Mouse (Mus musculus) v-Abl transformed pro-B cells (cell line): ENCODE measurements around the gene Ifngr1.

Source experiments
- in situ Hi-C, 2 experiments: fragments of 400-800 bp; cut with MboI; formaldehyde crosslinking; loops; one replicate each; pipeline ENCODE4 v1.15.1; 2025; ENCODE audit not compliant: unreplicated experiment in 2 of 2

The Ifngr1 gene

DNA sequence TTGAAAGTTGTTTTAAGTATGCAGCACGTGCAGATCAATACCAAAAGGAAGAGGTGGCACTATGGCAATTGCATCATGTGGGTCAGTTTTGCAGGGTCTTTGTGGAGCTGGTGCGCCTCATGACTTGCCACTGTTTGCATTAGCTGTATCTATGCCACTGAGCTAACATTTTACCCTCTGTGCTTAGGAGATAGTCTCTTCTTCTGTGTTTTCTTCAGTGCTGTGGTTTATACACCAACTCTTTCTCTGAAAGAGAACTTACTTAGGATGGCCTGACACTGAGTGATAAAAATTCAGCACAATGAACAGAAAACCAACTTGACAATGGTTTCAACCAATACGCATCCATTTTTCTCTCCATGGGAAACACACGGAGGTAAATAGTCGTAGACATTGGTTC is 5.9 kb upstream of the Ifngr1 start:
- in situ Hi-C loops, result no loop called here

DNA sequence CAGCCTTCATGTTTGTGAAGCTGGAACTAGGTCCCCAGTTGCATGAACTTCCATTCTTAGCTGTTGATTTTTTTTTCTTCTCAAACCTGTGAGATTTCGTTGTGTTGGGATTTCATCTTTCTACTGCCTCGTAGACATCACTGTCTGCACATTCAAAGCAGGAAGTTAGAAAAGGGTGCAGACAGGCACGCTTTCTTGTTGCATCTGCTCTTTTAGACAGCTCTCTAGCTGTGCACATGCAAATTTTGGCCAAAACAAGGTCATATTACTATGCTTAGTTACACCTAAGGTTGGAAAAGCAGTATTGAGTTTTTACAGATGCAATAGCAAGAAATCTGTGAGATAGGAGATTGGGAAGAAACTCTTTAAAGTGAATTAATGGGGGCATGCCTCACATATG is 4.5 kb upstream of the Ifngr1 start:
- in situ Hi-C loops, result no loop called here

DNA sequence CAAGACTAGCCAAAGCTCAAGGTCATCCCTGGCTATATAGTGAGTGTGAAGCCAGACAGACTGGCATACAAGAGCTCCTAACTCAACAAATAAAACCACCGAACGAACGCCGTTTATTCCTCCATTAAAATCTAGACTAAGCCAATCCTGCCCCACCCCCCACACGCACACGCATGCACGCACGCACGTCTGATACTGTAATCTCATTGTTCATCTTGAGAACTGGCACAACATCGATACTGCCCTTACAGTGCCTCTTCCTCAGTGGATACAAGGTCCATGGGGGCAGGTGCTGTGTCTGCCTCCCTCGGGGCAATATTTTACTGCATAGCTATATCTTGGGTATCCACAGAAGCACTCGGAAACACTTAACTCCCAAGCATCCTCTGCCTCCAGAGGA is 2.1 kb upstream of the Ifngr1 start:
- in situ Hi-C loops, result loop anchor here (10.0 kb wide), 2 partner anchors 65 to 665 kb away; no protein-coding TSS in a partner anchor

DNA sequence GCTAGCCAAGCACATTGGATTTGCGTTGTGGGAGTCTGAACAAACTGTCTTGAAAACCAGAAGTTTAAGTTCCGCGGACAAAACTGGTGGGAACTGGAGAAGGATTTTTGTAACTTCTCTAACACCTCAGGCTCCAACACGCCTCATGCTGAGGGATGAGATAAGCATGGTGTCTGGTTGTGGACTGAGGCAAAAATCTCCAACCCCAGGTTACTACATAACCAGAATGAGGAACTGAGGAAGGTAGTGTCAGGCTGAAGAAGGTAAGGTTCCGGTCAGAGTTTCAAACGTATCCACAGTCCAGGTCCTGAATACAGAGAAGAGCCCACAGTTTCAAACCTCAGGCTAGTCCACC is 486 bp upstream of the Ifngr1 start:
- in situ Hi-C loops, result loop anchor here (10.0 kb wide), 2 partner anchors 66 to 666 kb away; no protein-coding TSS in a partner anchor

DNA sequence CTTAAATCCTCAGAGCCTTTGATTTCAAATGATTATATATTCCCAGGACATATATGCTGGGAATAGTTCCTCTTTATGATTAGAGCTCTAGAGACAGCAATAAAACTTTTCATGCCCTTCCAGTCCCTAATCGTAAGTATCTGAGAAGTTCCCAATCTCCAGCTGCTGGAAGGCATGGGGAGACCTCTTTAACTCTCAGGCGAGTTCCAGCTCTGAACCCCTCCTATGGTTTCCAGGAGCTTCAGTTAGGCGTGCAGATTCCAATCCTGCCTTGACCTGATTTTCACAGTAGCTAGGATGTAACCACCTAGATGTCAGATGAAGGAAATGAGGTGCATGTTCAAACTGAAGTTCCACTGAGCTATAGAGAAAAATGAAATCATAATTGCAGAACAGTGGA is 807 bp downstream of the Ifngr1 start:
- in situ Hi-C loops, result loop anchor here (10.0 kb wide), 2 partner anchors 68 to 668 kb away; no protein-coding TSS in a partner anchor

DNA sequence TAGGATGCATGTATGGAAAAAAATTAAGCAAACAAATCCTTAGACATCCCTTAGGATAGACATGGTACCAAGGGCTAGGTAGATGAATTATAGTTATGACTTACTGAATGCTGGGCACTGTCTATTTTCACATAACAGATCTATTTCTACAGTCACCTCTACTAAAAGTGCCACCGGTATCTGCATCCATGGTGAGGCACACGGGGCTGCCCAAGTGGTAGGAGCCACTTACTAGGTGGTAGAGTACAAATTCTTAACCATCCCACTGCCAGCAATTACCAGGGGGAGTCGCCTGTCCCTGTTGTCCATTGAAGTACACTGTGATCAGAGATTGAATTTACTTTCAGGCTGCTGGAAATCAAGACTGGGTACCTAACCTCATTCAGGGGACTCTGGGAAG is 1.5 kb downstream of the Ifngr1 start:
- in situ Hi-C loops, result loop anchor here (10.0 kb wide), 2 partner anchors 68 to 668 kb away; no protein-coding TSS in a partner anchor

DNA sequence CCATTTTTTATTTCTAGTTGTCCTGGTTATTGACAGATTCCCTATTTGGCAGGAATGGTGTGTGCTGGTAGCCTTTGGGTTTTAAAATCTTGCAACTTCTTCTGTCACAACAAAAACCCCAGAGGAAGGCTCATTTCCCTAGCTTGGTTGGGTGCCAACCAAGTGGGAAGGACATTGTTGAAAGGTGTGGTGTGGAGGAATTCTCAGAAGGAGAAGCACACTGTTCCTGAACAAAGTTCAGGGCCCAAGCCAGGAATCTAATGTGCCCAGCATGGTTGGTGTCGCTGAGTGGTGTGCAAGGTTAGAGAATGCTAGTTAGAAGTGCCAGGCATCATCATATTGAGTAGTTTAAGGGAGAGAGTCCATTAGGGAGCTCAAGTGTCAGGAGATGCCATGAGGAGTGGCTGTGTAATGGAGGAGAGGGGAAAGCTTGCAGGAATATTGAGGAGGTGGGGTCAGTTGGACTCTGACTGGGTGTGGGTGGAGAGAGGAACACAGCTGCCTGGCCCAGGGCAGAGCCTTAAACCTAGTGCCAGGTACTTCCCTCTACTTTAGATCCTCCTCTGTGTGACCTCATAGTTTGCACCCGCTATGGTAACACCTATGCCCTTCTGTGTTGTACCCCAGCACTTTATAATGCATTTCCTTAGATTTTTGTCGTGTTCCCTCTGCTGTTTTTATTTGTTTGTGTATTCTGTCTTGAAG is 2.6 kb downstream of the Ifngr1 start:
- in situ Hi-C loops, result loop anchor here (10.0 kb wide), 2 partner anchors 70 to 670 kb away; no protein-coding TSS in a partner anchor

DNA sequence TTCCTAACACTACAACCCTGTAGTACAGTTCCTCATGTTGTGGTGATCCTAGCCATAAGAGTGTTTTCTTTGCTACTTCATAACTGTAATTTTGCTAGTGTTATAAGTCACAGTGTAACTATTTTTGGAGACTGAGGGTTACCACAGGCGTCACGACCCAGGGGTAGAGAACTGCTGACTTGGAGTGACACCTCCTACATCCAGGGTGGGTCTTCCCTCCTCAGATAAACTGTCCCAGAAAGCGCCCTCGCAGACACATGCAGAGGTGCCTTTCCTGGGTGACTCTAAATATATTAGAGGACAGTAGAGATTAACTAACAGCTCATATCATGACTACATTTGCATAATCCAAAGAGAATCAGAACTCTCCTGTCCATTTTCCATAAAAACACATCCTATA is 5.1 kb downstream of the Ifngr1 start:
- in situ Hi-C loops, result loop anchor here (5.0 to 10.0 kb wide), 5 partner anchors 70 to 672 kb away; no protein-coding TSS in a partner anchor

DNA sequence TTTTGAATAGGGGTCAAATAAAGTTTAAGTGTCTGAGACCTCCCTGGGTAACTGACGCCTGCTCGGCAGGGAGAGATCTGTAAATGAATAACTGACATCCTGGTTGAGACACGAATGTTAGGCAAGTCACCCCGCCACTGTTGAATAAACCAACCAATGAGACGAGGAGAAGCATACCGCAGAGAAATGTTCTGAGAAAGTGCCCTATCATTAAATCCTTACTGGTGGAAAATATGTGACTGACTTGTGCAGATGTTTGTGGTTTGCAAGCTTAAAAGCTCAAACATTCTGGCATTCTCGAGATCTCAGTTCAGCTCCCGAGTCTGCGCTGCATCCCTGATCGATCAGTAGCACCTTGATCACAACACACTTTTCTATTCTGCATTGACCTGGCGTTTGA is 6.3 kb downstream of the Ifngr1 start:
- in situ Hi-C loops, result loop anchor here (5.0 to 10.0 kb wide), 5 partner anchors 71 to 673 kb away; no protein-coding TSS in a partner anchor

DNA sequence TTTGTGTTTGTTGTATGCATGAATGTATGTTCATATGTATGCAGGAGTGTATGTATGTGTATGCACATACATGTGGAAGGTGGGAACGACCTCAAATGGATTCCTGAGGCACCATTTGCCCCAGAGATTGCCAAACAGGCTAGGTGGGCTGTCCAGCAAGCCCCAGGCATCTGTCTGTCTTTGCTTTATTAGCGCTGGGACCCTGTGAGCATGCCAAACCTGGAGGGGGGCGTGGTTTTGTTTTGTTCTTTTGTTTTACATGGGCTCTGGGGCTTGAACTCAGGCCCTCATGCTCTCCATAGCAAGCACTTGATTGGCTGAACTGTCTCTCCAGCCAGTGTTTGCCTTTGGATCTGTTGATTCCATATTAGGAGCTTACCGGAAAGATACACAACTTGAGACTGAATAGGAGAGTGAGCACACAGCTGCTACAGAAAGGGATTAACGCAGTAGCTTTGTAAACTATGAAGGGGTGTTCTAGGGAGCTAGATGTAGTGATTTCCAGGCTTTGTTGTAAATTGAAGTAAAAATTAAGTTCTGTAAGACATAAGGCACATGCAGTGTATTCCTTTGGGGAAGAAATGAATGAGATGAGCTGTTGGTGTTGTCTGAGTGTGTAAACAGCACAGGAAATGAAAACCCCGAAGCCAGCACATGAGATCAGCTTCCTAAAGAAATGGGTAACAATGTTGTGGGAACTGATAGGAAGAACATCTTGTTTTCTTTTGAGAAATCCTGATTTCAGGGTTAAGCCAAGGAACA is 7.8 kb downstream of the Ifngr1 start:
- in situ Hi-C loops, result loop anchor here (5.0 to 10.0 kb wide), 8 partner anchors 72 to 675 kb away; no protein-coding TSS in a partner anchor

DNA sequence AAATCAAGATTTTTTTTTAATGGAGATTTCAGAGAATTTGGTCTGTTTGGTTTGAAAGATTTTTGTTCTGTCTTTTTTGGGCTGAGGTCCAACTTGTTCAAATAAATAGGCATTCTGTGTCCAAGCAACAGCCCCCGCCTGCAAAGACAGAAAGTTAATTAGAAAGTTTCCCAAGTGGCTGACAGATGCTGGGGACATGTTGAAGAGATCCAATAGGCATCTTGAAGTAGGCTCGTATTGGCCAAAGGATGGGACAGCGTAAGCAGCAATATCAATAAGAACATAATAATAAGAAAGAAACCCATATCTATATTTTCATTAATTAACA is 8.3 kb downstream of the Ifngr1 start:
- in situ Hi-C loops, result loop anchor here (5.0 to 10.0 kb wide), 3 partner anchors 92 to 363 kb away; no protein-coding TSS in a partner anchor

DNA sequence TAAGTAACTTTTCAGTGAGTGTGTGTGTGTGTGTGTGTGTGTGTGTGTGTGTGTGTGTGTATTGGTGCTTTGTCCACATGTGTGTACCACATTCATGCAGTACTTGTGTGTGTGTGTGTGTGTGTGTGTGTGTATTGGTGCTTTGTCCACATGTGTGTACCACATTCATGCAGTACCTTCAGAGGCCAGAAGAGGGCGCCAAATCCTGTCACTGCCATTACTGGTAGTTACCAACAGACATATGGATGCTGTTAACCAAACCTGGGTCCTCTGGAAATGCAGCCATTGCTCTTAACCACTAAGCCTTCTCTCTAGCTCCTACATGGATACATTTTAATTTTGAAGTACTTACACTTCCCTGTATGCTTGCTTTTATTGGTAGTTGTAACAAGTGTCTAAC is 9.8 kb downstream of the Ifngr1 start:
- in situ Hi-C loops, result loop anchor here (5.0 to 10.0 kb wide), 3 partner anchors 91 to 364 kb away; no protein-coding TSS in a partner anchor

DNA sequence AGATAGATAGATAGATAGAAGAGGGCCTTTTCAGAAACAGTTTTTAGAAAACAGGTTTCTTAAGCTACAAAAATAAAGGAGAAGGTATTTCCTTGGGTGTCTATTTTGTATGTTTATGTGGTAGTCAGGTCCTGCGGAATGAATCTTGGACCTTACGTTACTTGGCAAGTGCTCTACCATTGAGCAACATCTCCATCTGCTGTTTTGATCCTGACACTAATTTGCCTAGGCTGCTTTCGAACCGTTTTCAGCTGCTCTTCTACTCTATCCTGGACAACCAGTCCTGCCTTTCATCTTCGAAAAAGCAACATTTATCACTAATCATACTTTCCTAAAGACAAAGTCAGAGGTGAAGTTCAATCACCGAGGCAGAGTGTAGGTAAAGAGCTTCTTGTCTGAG is 11.5 kb downstream of the Ifngr1 start:
- in situ Hi-C loops, result loop anchor here (5.0 to 10.0 kb wide), 3 partner anchors 89 to 366 kb away; no protein-coding TSS in a partner anchor

DNA sequence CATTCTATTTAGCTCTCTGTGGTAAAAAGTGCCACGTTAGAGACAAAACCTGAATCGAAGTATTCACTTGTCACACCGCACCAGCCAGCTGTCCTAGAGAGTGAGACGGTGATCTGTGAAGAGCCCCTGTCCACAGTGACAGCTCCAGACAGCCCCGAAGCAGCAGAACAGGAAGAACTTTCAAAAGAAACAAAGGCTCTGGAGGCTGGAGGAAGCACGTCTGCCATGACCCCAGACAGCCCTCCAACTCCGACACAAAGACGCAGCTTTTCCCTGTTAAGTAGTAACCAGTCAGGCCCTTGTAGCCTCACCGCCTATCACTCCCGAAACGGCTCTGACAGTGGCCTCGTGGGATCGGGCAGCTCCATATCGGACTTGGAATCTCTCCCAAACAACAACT is 17.4 kb downstream of the Ifngr1 start:
- in situ Hi-C loops, result loop anchor here in 1 of 2 experiments (10.0 kb wide), 1 partner anchor 286 kb away; no protein-coding TSS in a partner anchor

DNA sequence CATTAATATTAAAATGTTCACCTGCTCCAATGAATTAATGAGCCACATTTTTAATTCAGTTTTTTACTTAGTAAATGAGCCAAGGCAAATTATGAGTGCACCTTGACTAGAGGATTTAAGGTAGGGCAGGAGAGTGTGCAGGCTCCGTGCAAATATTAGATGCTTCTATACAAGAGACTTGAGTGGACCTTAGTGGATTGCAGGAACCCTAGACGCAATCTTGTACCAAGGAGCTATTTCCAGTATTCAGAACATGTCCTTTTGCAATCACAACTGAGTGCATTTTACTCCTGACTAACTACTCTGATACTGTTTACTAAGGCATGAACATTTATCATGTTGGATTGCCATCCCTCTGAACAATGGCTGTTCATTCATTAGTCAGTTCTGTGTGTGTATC is 19.9 kb downstream of the Ifngr1 start:
- in situ Hi-C loops, result no loop called here

DNA sequence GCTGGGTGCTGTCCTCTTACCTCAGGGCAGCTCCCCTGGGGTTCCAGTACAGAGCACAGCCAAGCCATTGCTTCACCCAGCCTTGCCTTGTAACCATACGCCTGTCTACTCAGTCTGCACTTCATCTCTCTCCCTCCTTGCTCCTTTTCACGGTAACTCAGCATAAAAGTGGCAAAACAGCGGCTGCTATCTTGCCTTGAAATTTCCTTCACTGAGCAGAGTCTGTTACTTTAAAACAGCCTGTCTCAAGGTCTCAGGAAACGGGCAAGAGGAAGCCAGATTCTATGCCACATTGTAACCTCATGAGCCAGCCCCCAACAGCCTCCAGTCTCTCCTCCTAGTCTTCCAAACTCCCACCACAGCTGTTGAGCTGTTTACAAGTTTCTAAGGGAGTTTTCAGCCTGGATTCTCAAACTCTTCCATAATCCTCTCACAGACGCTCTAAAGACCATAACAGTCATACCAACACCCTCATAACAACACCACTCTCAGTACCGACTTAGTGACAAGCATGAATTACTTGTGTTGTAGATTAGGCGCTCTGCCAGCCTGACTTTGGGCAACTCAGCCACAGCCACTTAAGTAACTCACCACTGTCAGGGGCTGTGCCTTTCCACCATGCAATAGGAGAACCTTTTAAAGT is 21.5 kb downstream of the Ifngr1 start:
- in situ Hi-C loops, result no loop called here

DNA sequence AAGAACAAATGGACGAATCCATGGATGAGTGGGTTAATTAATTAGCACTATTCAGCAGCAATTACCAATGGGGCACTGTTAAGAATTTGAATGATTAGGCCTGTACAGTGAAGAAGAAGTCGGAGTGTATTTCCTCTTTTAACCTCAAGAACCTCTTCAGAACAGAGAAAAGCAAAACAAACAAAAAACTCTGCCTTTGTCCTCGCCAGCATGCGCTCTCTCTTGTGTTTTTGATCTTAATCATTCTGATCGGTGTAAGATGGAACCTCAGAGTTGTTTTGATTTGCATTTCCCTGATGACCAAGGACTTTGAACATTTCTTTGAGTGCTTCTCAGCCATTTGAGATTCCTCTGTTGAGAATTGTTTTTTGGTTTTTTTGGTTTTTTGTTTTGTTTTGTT is 28.0 kb downstream of the Ifngr1 start:
- in situ Hi-C loops, result no loop called here

DNA sequence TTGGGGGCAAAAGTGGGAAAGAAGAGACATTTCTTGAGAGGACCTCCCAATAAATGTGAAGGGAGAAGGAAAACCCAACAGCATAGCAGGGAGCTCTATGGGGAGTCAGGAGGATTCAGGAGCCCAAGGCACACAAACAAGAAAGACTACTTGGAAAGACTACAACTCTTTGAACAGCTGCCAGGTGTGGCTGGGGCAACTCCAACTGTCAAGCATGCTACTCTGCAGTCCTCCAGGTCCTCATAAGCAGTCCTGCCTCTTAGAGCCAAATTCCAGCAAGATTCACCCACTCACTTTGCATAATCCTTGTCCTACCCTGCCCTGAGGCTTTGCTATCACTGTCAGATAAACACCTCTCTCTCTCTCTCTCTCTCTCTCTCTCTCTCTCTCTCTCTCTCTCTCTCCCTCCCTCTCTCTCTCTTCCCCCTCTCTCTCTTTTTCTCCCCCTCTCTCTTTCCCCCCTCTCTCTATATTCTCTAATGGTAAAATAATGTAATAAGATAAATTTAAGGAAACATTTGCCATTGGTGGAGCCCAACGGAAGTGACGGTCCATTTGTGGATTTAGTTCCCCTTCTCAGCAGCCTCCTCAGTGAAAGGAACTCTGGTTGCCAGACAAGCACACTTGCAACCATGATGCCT is 29.8 kb downstream of the Ifngr1 start, which contains the start of gene Il22ra2:
Gene Il22ra2 (plus strand): TSS at position 591 of the 641 bp plus-strand sequence.
- in situ Hi-C loops, result no loop called here

DNA sequence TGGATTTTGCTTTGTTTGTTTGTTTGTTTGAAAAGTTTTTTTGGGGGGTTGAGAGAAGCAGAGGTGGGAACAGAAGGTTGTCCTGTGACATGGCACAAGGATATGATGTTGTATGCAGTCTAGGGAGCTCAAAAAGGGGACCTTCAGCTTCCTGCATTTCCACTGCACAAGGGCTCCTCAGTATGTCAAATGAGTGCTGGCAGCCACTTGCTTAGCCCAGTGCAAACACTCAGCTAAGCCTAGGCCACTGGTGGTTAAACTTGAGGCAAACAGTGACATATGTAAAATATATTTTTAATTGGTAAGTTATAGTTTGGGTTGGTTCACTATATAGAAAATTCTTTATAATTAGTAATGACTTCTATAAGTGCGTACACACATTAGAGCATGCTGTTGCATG is 32.9 kb downstream of the Ifngr1 start:
- in situ Hi-C loops, result no loop called here

DNA sequence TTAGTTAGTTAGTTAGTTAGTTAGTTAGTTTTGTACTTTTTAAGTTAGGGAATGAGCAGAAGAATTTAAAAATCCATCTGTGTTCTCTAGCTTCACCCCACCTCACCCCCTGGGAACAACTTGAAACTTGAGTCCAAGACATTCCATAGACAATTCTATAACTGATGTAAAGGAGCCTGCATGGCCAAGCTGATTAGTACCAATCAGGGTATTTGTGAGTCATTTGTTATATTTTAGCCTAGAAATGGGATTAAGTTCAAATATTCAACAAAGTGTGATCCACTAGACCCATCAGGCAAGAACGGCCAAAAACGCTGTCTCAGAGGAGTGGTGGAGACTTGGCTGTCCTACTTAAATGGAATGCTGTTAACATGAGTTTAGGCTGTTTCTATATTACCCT is 35.6 kb downstream of the Ifngr1 start:
- in situ Hi-C loops, result no loop called here
